14 mouse cellular contexts compared by ENCODE assay signal in the genomic region with DNA sequence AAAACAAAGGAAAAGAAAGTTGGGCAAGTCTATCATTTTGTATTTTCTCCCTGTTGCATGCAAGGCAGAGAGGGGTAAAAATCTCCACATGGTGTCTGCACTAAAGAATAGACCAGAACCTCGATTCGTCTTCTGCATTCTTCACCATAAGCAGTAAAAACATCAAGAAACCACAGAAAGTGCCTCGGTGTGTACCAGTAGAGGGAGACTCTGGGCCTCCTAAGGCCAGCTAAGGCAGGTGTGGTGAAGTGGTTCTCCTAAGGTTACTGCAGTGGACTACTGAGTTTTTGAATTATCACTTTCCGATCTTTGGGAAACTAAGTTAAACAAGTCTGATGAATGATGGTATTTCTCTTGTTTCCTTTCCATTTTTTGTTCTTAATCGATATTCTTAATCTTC.
DNase-seq lines count a peak whose midpoint lies in the region; ATAC-seq and TF ChIP-seq lines count a peak whose summit lies in the region.
"Had no signal": no experiment of that assay in that cellular context is flagged by ENCODE, and none has a peak within 500 bp of the region (broad histone marks: within the 10 kb centered on the region; RNA-seq: fewer than 3 reads in every experiment).

No protein-coding gene starts in this region.

- no peak for TF ChIP-seq POLR2A in brain, embryonic 14.5 days (IDR thresholded peaks at IDR 0.05; ENCODE audit: borderline replicate concordance, extremely low read depth, insufficient read depth, insufficient read length, poor library complexity, severe bottlenecking)
- no peak for TF ChIP-seq POLR2A in small intestine, adult 2 months (IDR thresholded peaks at IDR 0.05; ENCODE audit: low read depth, low read length)

- peak; percentile 58 for TF ChIP-seq CTCF in kidney, postnatal 0 days (IDR thresholded peaks at IDR 0.05; ENCODE audit: low read depth)
- TF ChIP-seq CTCF in midbrain, postnatal 0 days (IDR thresholded peaks at IDR 0.05) = peak; percentile 39
- TF ChIP-seq CTCF in brain, embryonic 14.5 days (IDR thresholded peaks at IDR 0.05; ENCODE audit: borderline replicate concordance, extremely low read depth, insufficient read depth, insufficient read length) = peak; percentile 24; the same call in 1 of the 2 replicates
- peak; percentile 8; the same call in 1 of the 2 replicates for TF ChIP-seq CTCF in small intestine, adult 2 months (IDR thresholded peaks at IDR 0.05; ENCODE audit: extremely low read depth, insufficient read length, insufficient replicate concordance, low read depth, low read length)

- no peak overlapping the region for H3K27ac ChIP-seq in kidney, postnatal 0 days
- no peak overlapping the region for H3K27ac ChIP-seq in midbrain, postnatal 0 days (ENCODE audit: low read depth, low read length)
- H3K27ac ChIP-seq in midbrain, embryonic 14.5 days (replicated peaks; ENCODE audit: low read depth, low read length) = no peak overlapping the region
- no peak overlapping the region for H3K27ac ChIP-seq in small intestine, adult 2 months (ENCODE audit: insufficient read depth, low read depth, low read length)
- H3K27ac ChIP-seq: hindbrain, embryonic 15.5 days; limb, embryonic 13.5 days; midbrain, embryonic 12.5 days had no signal

- H3K9me3 ChIP-seq in kidney, postnatal 0 days (replicated peaks; ENCODE audit: low read length) = no peaks in the 10 kb centered on the region
- no peaks in the 10 kb centered on the region for H3K9me3 ChIP-seq in midbrain, postnatal 0 days (ENCODE audit: low read length)
- H3K9me3 ChIP-seq in midbrain, embryonic 14.5 days (ENCODE audit: control insufficient read depth, low read length) = no peaks in the 10 kb centered on the region
- H3K9me3 ChIP-seq: hindbrain, embryonic 15.5 days; limb, embryonic 13.5 days; midbrain, embryonic 12.5 days had no signal

- no peaks in the 10 kb centered on the region for H3K36me3 ChIP-seq in kidney, postnatal 0 days (ENCODE audit: insufficient read depth, low read length)
- no peaks in the 10 kb centered on the region for H3K36me3 ChIP-seq in midbrain, postnatal 0 days (ENCODE audit: insufficient read depth, low read length)
- no peaks in the 10 kb centered on the region for H3K36me3 ChIP-seq in midbrain, embryonic 14.5 days (ENCODE audit: control insufficient read depth, insufficient read depth, low read length)
- H3K36me3 ChIP-seq in small intestine, adult 2 months (ENCODE audit: control insufficient read depth, insufficient read depth, low read length) = no peaks in the 10 kb centered on the region
- H3K36me3 ChIP-seq: hindbrain, embryonic 15.5 days; limb, embryonic 13.5 days; midbrain, embryonic 12.5 days had no signal

- H3K9ac ChIP-seq in kidney, postnatal 0 days (ENCODE audit: low read depth, low read length) = no peak overlapping the region
- no peak overlapping the region for H3K9ac ChIP-seq in midbrain, postnatal 0 days (replicated peaks; ENCODE audit: low read length, poor library complexity, severe bottlenecking)
- H3K9ac ChIP-seq in midbrain, embryonic 14.5 days (replicated peaks; ENCODE audit: low read length) = no peak overlapping the region
- H3K9ac ChIP-seq: hindbrain, embryonic 15.5 days; limb, embryonic 13.5 days; midbrain, embryonic 12.5 days had no signal

- ATAC-seq in kidney, postnatal 0 days (replicated peaks; ENCODE audit: low FRiP score, low read depth) = no peak
- no peak for ATAC-seq in midbrain, postnatal 0 days (ENCODE audit: low FRiP score)
- no peak for ATAC-seq in midbrain, embryonic 14.5 days (ENCODE audit: low FRiP score, low TSS enrichment)
- ATAC-seq in megakaryocyte-erythroid progenitor cell, adult 5-6 weeks (replicated peaks; ENCODE audit: low FRiP score, low TSS enrichment, poor library complexity, severe bottlenecking) = no peak
- ATAC-seq: forebrain, embryonic 14.5 days had no signal

- no peaks in the 10 kb centered on the region for H3K27me3 ChIP-seq in kidney, postnatal 0 days (ENCODE audit: insufficient read depth, low read length)
- H3K27me3 ChIP-seq in midbrain, postnatal 0 days (ENCODE audit: insufficient read depth, low read length) = no peaks in the 10 kb centered on the region
- no peaks in the 10 kb centered on the region for H3K27me3 ChIP-seq in midbrain, embryonic 14.5 days (ENCODE audit: control insufficient read depth, insufficient read depth, low read length)
- no peaks in the 10 kb centered on the region for H3K27me3 ChIP-seq in small intestine, adult 2 months (ENCODE audit: control insufficient read depth, insufficient read depth, low read length)
- H3K27me3 ChIP-seq: hindbrain, embryonic 15.5 days; limb, embryonic 13.5 days; midbrain, embryonic 12.5 days had no signal

- 72% methylated on average over 5 of the region's 5 CpGs for WGBS in kidney, postnatal 0 days
- 73% methylated on average over 5 of the region's 5 CpGs for WGBS in midbrain, postnatal 0 days
- WGBS in midbrain, embryonic 14.5 days = 79% methylated on average over 5 of the region's 5 CpGs
- 69% methylated on average over 5 of the region's 5 CpGs for WGBS in small intestine, adult 2 months

- no peak overlapping the region for H3K4me2 ChIP-seq in kidney, postnatal 0 days (ENCODE audit: low read length)
- no peak overlapping the region for H3K4me2 ChIP-seq in midbrain, postnatal 0 days (ENCODE audit: low read depth, low read length, poor library complexity, severe bottlenecking)
- no peak overlapping the region for H3K4me2 ChIP-seq in midbrain, embryonic 14.5 days (ENCODE audit: low read length)
- H3K4me2 ChIP-seq: hindbrain, embryonic 15.5 days; limb, embryonic 13.5 days; midbrain, embryonic 12.5 days had no signal

- no peak for DNase-seq in kidney, postnatal 0 days (ENCODE audit: low spot score)
- DNase-seq in kidney, adult 18-20 months = no peak
- no peak for DNase-seq in midbrain, postnatal 0 days (ENCODE audit: low spot score)
- DNase-seq in midbrain, embryonic 14.5 days = no peak
- no peak for DNase-seq in brain, embryonic 14.5 days (ENCODE audit: low read depth)
- DNase-seq: cerebellum, adult 2 months; gastrocnemius, postnatal 10 days; right cerebral cortex, adult 18-20 months had no signal

- H3K4me1 ChIP-seq in kidney, postnatal 0 days (replicated peaks; ENCODE audit: insufficient read depth, low read length) = no peaks in the 10 kb centered on the region
- no peaks in the 10 kb centered on the region for H3K4me1 ChIP-seq in midbrain, postnatal 0 days (ENCODE audit: insufficient read depth, low read length)
- H3K4me1 ChIP-seq in midbrain, embryonic 14.5 days (ENCODE audit: control insufficient read depth, insufficient read depth, low read length) = no peaks in the 10 kb centered on the region
- no peaks in the 10 kb centered on the region for H3K4me1 ChIP-seq in small intestine, adult 2 months (ENCODE audit: control insufficient read depth, insufficient read depth, insufficient read length, low read length)
- H3K4me1 ChIP-seq: hindbrain, embryonic 15.5 days; limb, embryonic 13.5 days; midbrain, embryonic 12.5 days had no signal

- no peak overlapping the region for H3K4me3 ChIP-seq in kidney, postnatal 0 days (replicated peaks; ENCODE audit: low read depth, low read length)
- H3K4me3 ChIP-seq in midbrain, postnatal 0 days (ENCODE audit: low read depth, low read length) = no peak overlapping the region
- H3K4me3 ChIP-seq in midbrain, embryonic 14.5 days (replicated peaks; ENCODE audit: low read depth, low read length) = no peak overlapping the region
- H3K4me3 ChIP-seq in small intestine, adult 2 months (ENCODE audit: low read depth, low read length) = no peak overlapping the region
- H3K4me3 ChIP-seq: hindbrain, embryonic 15.5 days; limb, embryonic 13.5 days; midbrain, embryonic 12.5 days had no signal

Comparison
In these comparisons a context has a peak if more than half of its experiments do, and no peak if none do; other contexts are left out.
1. CTCF ChIP-seq: peak in every context shown above with its lines; median percentile 58 in kidney, postnatal 0 days; 39 in midbrain, postnatal 0 days; 24 in brain, embryonic 14.5 days; 8 in small intestine, adult 2 months.